Mouse (Mus musculus): ENCODE measurements at regions not wholly inside any gene's neighbourhood (a gene's known extent, or its start where the extent isn't known, plus 50 kb on each side); places are given as distances from the start of the nearest gene placed in this dataset.

GRCm38 (mm10) chr4:12560015-12560414 lies 388.2 kb upstream of the Fam92a start:
- TF ChIP-seq CHD2 (IDR thresholded peaks at IDR 0.05; ENCODE audit: low read depth, low read length), result no peak
- TF ChIP-seq HCFC1 (IDR thresholded peaks at IDR 0.05; ENCODE audit: borderline replicate concordance, insufficient read depth, low read length), result no peak
- TF ChIP-seq ZC3H11A (IDR thresholded peaks at IDR 0.05; ENCODE audit: borderline replicate concordance, low read depth, low read length), result no peak
- TF ChIP-seq MAFK (IDR thresholded peaks at IDR 0.05; ENCODE audit: insufficient read depth, low read depth, low read length), result no peak
- TF ChIP-seq ZNF384 (IDR thresholded peaks at IDR 0.05; ENCODE audit: low read depth, low read length), result no peak

All from ES-E14 (cell line).